Mouse (Mus musculus): Measurements from ENCODE around the gene Glb1l.

The Glb1l gene

DNA sequence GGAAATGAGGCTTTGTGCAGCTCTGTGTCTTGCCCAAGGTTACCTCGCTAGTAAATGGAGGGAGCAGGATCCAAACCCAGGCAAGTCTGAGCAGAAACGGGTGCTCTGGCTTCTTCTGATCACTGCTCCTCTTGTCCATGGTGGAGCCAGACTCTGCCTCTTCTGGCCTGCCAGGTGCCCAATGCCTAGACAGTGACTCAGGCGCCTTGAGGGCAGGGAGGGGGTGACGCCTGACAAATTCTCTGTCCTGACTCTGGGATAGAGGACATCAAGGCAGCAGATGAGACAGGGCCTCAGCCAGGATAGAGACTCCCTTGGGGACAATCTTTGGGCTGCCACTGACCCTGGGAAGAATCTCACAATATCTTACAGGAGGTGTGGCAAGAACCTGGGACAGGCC, 20.6 kb upstream of the Glb1l start:
- no peak for DNase-seq

DNA sequence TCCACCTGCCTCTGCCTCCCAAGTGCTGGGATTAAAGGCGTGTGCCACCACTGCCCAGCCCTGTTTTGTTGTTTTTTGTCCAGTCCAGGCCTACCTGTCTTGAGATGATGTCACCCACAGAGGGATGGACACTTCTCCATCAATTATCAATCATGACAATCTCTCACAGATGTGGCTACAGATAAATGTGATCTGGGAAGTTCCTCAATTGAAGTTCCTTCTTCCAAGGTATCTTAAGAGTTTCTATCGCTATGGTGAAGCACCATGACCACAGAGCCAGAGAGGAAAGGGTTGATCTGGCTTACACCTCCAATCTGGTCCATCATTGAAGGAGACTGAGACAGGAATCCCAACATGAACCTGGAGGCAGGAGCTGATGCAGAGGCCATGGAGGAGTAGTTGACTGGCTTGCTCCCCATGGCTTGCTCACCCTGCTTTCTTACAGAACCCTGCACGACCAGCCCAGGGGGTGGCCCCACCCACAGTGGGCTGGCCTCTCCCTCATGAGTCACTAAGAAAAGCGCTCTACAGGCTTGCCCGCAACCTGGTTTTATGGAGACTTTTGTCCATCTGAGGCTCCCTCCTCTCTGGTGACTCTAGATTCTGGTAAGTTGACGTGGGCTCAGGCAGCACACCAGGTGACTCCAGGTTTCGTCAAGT, 19.9 kb upstream of the Glb1l start:
- DNase-seq, result no peak

DNA sequence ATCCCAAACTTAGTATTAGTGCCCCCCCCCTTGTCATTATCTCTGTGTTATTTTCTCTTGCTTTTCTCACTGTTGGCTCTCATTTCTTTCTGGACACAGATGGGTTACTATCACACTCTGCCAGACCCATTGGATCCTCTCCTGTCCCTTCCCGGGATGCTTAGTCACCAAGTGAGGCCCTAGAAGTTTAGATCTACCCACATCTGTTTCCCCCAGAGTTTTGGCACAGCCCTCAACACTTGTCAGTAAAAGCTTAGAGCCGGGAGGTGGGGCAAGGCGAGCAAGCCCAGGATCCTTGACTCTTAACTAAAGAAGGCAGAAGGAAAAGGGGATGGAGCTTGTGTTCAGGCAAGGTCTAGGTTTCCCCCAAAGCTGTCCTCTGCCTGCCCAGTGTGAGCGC, 18.5 kb upstream of the Glb1l start:
- DNase-seq, result no peak

- no peak for DNase-seq
Observed at GRCm38 (mm10) chr1:75227653-75228052, 17.0 kb upstream of the Glb1l start.

DNA sequence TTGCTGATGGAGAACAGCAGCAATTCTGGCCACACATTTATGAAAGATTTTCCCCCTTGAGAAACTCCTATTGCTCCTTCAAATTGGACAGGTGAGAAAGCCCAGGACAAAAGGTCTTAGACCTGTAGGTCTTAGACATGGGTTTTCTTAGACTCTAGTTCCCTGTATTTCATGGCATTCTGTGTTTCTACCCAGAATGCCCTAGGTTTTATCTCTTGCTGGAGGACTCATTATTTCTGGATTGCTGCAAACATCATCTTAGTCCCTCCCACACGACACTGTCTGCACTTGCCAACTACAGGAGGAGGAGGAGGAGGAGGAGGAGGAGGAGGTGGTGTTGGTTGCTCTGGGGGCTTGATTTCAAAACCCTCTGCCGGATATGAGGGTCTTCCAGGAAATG, 15.5 kb upstream of the Glb1l start:
- no peak for DNase-seq

DNA sequence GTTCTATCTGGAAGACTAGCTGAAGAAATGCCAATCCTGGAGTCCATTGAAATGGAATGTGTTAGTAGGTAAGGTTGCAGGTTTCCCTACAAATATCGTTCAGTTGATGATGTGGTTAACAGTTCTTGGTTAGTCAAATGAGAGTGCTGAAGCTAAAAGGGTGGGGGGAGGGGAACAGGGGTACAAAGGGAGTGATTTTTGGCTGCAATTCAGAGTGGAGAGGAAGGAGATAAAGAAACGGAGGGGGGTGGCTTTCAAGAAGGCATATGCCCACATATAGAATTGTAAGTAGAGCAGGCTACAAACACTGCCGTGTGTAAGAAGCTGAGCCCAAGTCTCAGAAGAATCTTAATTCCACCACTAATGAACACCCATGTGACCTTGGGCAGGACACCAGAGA, 14.9 kb upstream of the Glb1l start:
- DNase-seq, result no peak

- DNase-seq, result no peak
Observed at GRCm38 (mm10) chr1:75223532-75223931, 12.9 kb upstream of the Glb1l start.

DNA sequence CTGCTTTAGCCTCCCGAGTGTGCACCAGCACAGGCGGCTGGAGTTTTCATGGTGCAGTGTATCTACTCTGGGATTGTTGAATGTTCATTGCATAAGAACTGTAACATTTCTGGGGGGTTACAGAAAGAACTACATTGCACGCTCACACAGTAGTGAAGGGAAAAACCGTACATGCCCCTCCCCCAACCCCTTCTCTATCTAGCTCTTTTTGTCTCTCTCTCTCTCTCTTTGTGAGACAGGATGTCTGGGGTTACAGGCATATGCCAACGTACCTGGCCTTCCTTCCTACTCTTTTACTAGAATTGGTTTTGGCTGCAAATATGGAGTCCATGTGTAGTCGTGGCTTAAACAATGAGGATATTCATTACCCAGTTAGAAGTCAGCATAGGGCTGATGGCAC, 12.3 kb upstream of the Glb1l start:
- no peak for DNase-seq

DNA sequence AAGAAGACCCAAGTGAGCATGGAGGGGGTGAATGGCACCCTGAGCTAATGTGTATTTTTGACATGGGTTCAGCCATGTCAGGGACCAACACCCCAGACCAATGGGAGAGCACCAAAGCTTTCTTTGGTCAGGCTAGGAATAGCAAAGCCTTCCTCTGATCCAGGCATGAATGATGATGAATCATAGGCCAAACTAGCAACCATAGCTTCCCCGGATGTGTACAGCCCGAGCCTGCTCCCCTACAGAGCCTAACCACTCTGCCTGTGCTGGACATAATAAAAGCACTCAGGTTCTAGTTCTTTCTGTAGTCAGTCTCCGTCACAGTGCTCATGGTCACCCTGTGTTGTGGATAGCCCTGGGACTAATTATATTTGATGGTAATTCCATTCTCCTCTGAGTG, 10.9 kb upstream of the Glb1l start:
- no peak for DNase-seq

GRCm38 (mm10) chr1:75219531-75219930, 8.9 kb upstream of the Glb1l start, which contains the start of gene Tuba4a:
TSS of gene Tuba4a (minus strand) at chr1:75219865.
- DNase-seq, result no peak

GRCm38 (mm10) chr1:75219078-75219477, 8.5 kb upstream of the Glb1l start:
- peak; percentile 97 for DNase-seq

DNA sequence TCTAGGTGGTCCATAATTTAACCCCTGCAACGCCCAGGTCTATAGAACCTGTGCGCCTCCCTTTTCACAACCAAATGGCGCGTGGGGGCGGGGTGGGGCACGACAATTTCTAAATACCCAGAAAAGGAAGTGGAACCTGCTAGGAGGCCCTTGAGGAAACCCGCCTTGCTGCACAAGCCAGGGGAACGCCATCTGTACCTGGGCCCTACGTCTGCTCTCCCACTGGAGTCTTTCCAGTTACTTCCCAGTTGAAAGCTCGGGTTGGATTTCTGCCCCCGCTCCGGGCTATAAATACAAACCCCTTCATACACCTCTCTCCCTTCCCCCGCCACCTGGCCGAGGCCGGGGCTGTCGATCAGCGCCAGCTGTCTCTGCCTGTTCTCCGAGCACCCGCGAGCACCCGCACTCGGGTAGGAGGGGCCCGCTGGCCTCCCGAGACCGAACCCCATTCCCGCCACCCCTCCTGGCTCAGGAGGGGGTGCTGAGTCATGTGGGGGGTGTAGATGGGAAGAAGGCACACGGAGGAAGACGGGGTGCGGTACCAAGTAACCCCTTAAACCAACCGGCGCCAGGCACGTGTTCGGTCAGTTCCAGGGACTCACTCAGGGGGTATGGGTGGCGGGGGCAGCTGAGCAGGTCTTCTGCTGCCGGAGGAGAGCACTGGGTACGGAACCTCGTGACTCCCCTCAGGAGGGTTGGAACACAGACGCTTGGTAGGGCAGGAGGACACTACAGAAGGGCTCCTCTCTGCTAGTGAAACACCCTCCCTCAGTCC, 7.8 kb upstream of the Glb1l start:
- peak; percentile 90 for DNase-seq

GRCm38 (mm10) chr1:75217893-75218226, 7.2 kb upstream of the Glb1l start:
- peak; percentile 57 for DNase-seq

- DNase-seq, result no peak
Observed at GRCm38 (mm10) chr1:75216797-75217585, 6.4 kb upstream of the Glb1l start.

GRCm38 (mm10) chr1:75215785-75216184, 5.2 kb upstream of the Glb1l start:
- no peak for DNase-seq

DNA sequence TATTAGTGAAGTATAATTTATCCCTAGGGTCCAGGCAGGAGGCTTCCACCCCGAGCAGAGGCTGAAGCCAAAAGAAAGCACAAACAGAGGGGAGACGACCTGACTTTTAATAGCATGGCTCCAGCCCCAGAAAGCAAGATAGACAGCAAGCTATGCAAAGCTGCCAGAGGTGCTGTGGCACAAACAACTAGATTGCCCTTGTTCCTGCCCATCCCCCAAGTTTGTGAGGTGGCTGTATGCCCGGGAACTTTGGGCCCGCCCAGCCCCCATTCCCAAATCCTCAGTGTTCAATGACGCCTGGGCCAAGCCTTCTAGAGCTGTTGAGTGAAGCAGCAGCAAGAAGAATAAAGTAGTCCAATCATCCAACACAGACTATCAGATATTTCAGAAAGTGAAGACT, 4.3 kb upstream of the Glb1l start:
- DNase-seq, result no peak

GRCm38 (mm10) chr1:75214442-75214841, 3.8 kb upstream of the Glb1l start:
- no peak for DNase-seq

GRCm38 (mm10) chr1:75213096-75213495, 2.5 kb upstream of the Glb1l start:
- DNase-seq, result no peak

DNA sequence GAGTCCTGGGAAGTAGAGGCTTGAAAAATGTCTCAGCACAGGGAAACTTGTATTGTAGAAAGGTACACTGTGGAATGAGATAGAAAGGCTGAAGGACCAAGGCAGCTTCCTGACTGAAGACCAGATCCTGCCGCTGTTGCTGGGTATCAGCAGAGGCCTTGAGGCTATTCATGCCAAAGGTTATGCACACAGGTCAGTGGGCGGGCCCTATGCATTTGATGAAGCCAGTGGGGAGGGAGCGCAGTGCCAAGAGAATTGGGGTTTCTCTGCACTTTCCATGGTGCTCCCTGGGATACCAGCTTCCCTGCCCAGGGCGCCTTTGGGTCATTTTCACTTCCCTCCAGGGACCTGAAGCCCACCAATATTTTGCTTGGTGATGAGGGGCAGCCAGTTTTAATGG, 1.9 kb upstream of the Glb1l start:
- DNase-seq, result no peak

DNA sequence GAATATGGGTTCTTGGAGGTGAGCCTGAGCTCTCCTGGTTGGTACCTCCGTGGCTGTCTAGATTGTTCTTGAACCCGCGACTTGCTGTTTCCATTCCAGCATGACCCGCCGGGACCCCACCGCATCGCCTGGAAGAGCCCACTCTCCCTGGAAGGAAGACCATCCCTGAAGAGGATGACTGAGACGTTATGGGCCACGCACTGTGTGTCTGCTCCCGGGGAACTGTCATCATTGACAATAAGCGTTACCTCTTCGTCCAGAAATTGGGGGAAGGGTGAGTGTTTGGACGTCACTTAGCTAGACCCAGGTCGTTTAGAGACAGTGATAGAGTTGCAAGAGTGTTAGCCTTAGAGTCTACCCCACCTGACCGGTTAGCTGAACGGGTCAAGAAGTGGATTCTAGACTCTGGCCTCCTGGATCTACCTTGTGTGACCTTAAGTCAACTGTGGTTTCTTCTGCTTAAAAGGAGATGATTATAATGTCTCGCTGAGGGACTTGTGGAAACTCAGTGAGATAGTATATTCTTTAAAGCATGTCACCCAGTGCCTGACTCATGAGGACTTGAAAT, 612 bp upstream of the Glb1l start:
- no peak for DNase-seq

GRCm38 (mm10) chr1:75208967-75209678, 1.5 kb downstream of the Glb1l start:
- DNase-seq, result no peak

DNA sequence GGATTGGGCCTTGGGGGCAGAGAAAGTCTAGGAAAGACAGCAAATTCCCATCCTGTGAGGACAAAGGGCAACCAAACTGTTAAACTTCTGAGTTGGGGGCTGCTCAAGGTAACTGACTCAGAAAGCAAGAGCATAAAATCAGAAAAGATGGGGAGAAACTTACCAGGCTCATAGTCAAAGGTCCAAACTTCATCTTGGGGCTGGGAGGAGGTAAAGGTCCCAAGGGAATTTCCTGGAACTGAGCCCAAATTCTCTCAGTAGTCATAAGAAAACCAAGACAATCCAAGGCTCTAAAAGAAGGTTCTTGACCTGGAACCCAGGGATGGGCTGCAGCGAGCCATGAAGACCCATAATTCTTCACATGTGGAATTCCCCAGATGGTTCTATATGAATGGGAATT, 9.4 kb downstream of the Glb1l start:
- DNase-seq, result no peak

DNA sequence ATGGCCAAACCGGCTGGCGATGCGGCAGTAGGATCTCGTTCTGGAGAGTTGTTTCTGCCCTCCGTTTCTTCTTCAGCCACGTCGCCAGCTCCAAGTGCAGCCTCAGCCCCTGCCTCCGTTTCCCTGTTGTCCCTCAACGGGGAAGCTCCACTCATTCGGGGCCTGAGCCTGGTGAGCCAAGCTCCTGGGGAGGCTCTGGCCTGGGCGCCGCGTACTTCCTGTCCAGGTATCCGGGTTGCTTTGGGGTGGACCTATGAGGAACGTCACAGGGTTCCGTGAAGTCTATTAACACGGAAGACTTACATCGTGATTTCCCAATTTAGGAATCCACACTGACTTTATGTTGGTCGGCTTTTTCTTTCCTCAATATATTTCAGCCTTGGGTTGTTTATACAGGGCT, 18.2 kb downstream of the Glb1l start:
- DNase-seq, result no peak

Measured in cerebellum, adult 11 months (tissue).